In the genomic region with DNA sequence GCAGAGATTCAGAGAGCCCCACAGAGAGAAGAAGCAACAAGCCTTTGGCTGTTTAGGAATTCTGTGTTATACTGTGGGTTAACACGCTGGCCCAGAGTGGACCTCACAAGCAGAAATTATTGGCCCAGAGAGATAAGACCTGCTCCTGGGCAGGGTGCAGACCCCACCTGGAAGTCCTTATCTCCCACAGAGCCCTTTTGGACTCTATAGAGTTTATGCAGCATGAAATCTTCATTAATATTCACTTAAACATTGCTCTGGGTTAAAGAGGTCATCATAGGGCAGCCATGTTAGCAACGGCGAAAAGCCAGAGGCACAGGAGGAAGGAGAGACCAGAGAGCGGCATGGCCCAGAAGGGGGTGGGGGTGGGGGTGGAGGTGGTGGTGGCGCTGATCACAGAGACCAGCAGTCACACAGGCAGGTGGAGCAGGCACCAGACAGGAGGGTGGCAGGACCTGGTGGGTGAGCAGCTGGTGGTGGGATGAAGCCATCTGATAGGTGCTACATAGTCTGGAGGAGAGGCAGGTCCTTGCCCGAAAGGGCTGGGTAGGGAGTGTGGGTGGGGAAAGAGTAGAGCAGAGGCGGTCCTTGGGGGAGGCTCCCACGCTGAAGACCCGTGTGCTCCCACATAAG, we compare ENCODE assay signal across 17 mouse cellular contexts. TPM values are rescaled to one million over a fixed set of nuclear protein-coding genes. Genes with fewer than 3 reads are reported as not detected.
DNase-seq lines count a peak whose midpoint lies in the region; ATAC-seq and TF ChIP-seq lines count a peak whose summit lies in the region.
"Had no signal": no experiment of that assay in that cellular context is flagged by ENCODE, and none has a peak within 500 bp of the region (broad histone marks: within the 10 kb centered on the region; RNA-seq: fewer than 3 reads in every experiment).

No protein-coding gene starts in this region.

- H3K36me3 ChIP-seq in heart, embryonic 10.5 days = no peaks in the 10 kb centered on the region
- H3K36me3 ChIP-seq in kidney, postnatal 0 days (ENCODE audit: insufficient read depth, low read length) = no peaks in the 10 kb centered on the region
- H3K36me3 ChIP-seq in E14TG2a.4 (ENCODE audit: insufficient read depth, low read length) = no peaks in the 10 kb centered on the region
- H3K36me3 ChIP-seq in liver, embryonic 15.5 days (replicated peaks) = no peaks in the 10 kb centered on the region
- H3K36me3 ChIP-seq: midbrain, embryonic 13.5 days had no signal

- no peak overlapping the region for H3K9ac ChIP-seq in kidney, postnatal 0 days (ENCODE audit: low read depth, low read length)
- H3K9ac ChIP-seq in liver, embryonic 15.5 days = no peak overlapping the region
- H3K9ac ChIP-seq: midbrain, embryonic 13.5 days had no signal

- peak; percentile 52; the same call in 1 of the 2 replicates for ATAC-seq in kidney, postnatal 0 days (replicated peaks; ENCODE audit: low FRiP score, low read depth)
- ATAC-seq in liver, embryonic 15.5 days (ENCODE audit: insufficient read depth) = no peak
- ATAC-seq in cerebellum, adult (ENCODE audit: insufficient number of reproducible peaks, low FRiP score, low TSS enrichment) = no peak
- ATAC-seq: forebrain, embryonic 14.5 days; midbrain, embryonic 13.5 days had no signal

- peaks cover 4% of the 10 kb centered on the region; the same call in 1 of the 2 replicates for H3K27me3 ChIP-seq in heart, embryonic 10.5 days (ENCODE audit: insufficient read depth, poor library complexity, severe bottlenecking)
- no peaks in the 10 kb centered on the region for H3K27me3 ChIP-seq in kidney, postnatal 0 days (ENCODE audit: insufficient read depth, low read length)
- H3K27me3 ChIP-seq in E14TG2a.4 (ENCODE audit: insufficient read depth, low read length) = 0 out of 2 replicates have a peak, but pooled peaks cover 4% of the 10 kb centered on the region
- no peaks in the 10 kb centered on the region for H3K27me3 ChIP-seq in liver, embryonic 15.5 days
- H3K27me3 ChIP-seq: CH12.LX; midbrain, embryonic 13.5 days had no signal

- no peak overlapping the region for H3K4me2 ChIP-seq in kidney, postnatal 0 days (ENCODE audit: low read length)
- H3K4me2 ChIP-seq in liver, embryonic 15.5 days = peak overlapping the region; percentile 40
- H3K4me2 ChIP-seq: midbrain, embryonic 13.5 days had no signal

- H3K4me1 ChIP-seq in heart, embryonic 10.5 days = peaks cover 37% of the 10 kb centered on the region
- peaks cover 6% of the 10 kb centered on the region for H3K4me1 ChIP-seq in kidney, postnatal 0 days (replicated peaks; ENCODE audit: insufficient read depth, low read length)
- peaks cover 53% of the 10 kb centered on the region for H3K4me1 ChIP-seq in E14TG2a.4 (replicated peaks; ENCODE audit: low read depth, low read length)
- H3K4me1 ChIP-seq in liver, embryonic 15.5 days (replicated peaks) = peaks cover 25% of the 10 kb centered on the region
- H3K4me1 ChIP-seq: midbrain, embryonic 13.5 days had no signal

- no peaks in the 10 kb centered on the region for H3K9me3 ChIP-seq in heart, embryonic 10.5 days
- no peaks in the 10 kb centered on the region for H3K9me3 ChIP-seq in kidney, postnatal 0 days (replicated peaks; ENCODE audit: low read length)
- no peaks in the 10 kb centered on the region for H3K9me3 ChIP-seq in E14TG2a.4 (ENCODE audit: low read length)
- no peaks in the 10 kb centered on the region for H3K9me3 ChIP-seq in liver, embryonic 15.5 days (replicated peaks)
- H3K9me3 ChIP-seq: midbrain, embryonic 13.5 days had no signal

- TF ChIP-seq CTCF in kidney, postnatal 0 days (IDR thresholded peaks at IDR 0.05; ENCODE audit: low read depth) = no peak
- TF ChIP-seq CTCF in E14TG2a.4 (conservative IDR thresholded peaks at IDR 0.05; ENCODE audit: low read length) = no peak

- peak; percentile 73 for DNase-seq in heart, embryonic 10.5 days (ENCODE audit: low spot score)
- DNase-seq in heart, postnatal 36 days = no peak
- no peak for DNase-seq in kidney, postnatal 0 days (ENCODE audit: low spot score)
- DNase-seq in kidney, postnatal 10 days = no peak
- DNase-seq in left cerebral cortex, adult 8-10 months (ENCODE audit: low spot score in 2 of 2) = no peak
- DNase-seq: adrenal gland, postnatal 14 days; cerebellum, adult 9-10 months; heart, postnatal 10 days; lung, postnatal 4 days; right cerebral cortex, adult 18-20 months had no signal

- no peak overlapping the region for H3K4me3 ChIP-seq in heart, embryonic 10.5 days
- no peak overlapping the region for H3K4me3 ChIP-seq in kidney, postnatal 0 days (replicated peaks; ENCODE audit: low read depth, low read length)
- H3K4me3 ChIP-seq in E14TG2a.4 (replicated peaks; ENCODE audit: low read length) = peak overlapping the region; percentile 35
- no peak overlapping the region for H3K4me3 ChIP-seq in liver, embryonic 15.5 days (replicated peaks)
- H3K4me3 ChIP-seq: midbrain, embryonic 13.5 days had no signal

- intact Hi-C loops in heart, postnatal 36 days (cut with DNase I) = no loop called here

- WGBS in heart, embryonic 10.5 days = 54% methylated on average over 9 of the region's 9 CpGs
- WGBS in kidney, postnatal 0 days = 43% methylated on average over 9 of the region's 9 CpGs
- 39% methylated on average over 9 of the region's 9 CpGs for WGBS in liver, embryonic 15.5 days (ENCODE audit: insufficient replicate concordance)

- H3K27ac ChIP-seq in heart, embryonic 10.5 days = 0 out of 2 replicates have a peak overlapping the region, but pooled peaks have one; percentile 13
- H3K27ac ChIP-seq in kidney, postnatal 0 days = peak overlapping the region; percentile 47
- H3K27ac ChIP-seq in liver, embryonic 15.5 days (replicated peaks) = no peak overlapping the region
- H3K27ac ChIP-seq: midbrain, embryonic 13.5 days had no signal

RNA-seq across cellular contexts. Expression of gene Muc4, which starts 27.7 kb away (rescaled TPM):
- 0.31 and 0.79 TPM in 2 replicates for polyA plus RNA-seq in heart, embryonic 10.5 days (2016; fragmentation: Nextera tagmentation; extraction: Ambion mirVana)
- total RNA-seq in heart, postnatal 36 days (2021) = under 1 TPM; 0.06 to 0.57 TPM
- polyA plus RNA-seq in kidney, postnatal 0 days (2015; fragmentation: Nextera tagmentation; extraction: Ambion mirVana) = 0.14 and 0.28 TPM in 2 replicates
- 0.67 and 0.77 TPM in 2 replicates for polyA plus RNA-seq in liver, embryonic 15.5 days (2015; fragmentation: Nextera tagmentation; extraction: Ambion mirVana)
- total RNA-seq in left cerebral cortex, adult 8-10 months (2022) = under 1 TPM in 1 of 4 experiments, not detected in 3; 0.05 TPM
- total RNA-seq: adrenal gland, postnatal 14 days; left cerebral cortex, adult 18-20 months had no signal
- polyA plus RNA-seq: forebrain, embryonic 14.5 days; midbrain, embryonic 13.5 days had no signal
